Mouse (Mus musculus) erythroblast, embryonic 14.5 days (primary cell): ENCODE results near the gene Gm49661.

Experiments
- GATA1 ChIP-seq: IDR thresholded peaks from 2 replicates; pipeline ENCODE4 v1.6.1; 2012; ENCODE audit warnings: low read length, inconsistent platforms, mixed read lengths
- TAL1 ChIP-seq: IDR thresholded peaks from 3 replicates; pipeline ENCODE4 v1.6.1; 2012; ENCODE audit warnings: low read length, inconsistent platforms, mixed read lengths

DNA sequence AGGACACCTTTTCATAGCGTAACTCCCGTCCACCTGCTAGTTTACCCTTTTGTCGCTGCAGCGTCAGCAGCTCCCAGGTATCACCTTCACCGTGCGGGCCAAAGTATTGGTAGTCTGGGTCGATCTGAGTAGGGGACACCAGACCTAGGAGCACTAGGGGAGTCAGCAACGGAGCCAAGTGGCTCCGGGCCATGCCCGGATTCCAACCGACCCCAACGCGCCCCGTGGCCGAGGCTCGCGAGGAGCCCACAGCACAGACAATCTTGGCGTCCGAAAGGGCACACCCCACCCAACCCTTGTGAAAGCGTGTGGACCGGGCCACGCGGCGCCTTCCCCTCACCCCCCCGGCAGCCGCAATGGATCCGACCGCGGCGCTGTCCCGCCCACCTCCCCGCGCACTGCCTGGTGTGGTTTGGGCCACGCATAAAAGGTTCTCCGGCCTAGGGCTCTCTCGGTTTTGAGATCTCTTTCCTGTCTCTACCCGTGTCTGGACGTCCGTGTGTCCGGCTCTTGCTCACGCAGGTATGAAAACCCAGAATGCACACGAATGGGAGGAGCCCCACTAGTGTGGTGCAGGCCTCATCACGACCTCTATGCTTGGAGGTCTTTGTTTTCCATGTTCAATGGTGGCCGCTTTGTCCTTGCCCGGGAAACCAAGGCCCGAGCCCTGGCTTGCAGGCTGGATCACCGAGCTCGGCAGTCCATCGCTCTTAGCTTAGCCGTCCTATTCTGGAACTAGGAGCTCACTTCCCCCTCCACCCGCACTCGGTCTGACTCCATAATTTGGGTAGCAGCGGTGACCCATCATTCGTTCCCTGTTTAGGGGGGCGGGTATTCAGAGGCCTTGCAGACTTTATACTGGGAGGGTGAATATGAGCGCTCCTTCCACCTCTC, at the start of gene Gm49661, which contains the start of the genes Prdx2 and Rnaseh2a:
- TF ChIP-seq GATA1 (no peak), TAL1 (no peak)
